Mouse (Mus musculus) olfactory bulb, adult 2 months (tissue): ENCODE results near the gene Med9.

Experiments
- CTCF ChIP-seq: fragments of 200-500 bp; IDR thresholded peaks from 2 replicates; pipeline ENCODE4 v1.5.1; 2012; ENCODE audit warnings: low read depth, mild to moderate bottlenecking, low read length, moderate library complexity; ENCODE audit not compliant: insufficient read depth
- POLR2A ChIP-seq: fragments of 200-500 bp; IDR thresholded peaks from 2 replicates; pipeline ENCODE4 v1.6.1; 2012; ENCODE audit warnings: mild to moderate bottlenecking, low read depth, low read length, moderate library complexity; ENCODE audit not compliant: insufficient read depth

- TF ChIP-seq CTCF (no peak), POLR2A (no peak)
These were observed 8.2 kb upstream of the Med9 start for GRCm38 (mm10) chr11:59939821-59940220.
